Mouse (Mus musculus): ENCODE data around the gene Nav3.

The Nav3 gene

GRCm38 (mm10) chr10:109905649-109906412 lies 550.2 kb downstream of the Nav3 start:
- no peak for DNase-seq

DNA sequence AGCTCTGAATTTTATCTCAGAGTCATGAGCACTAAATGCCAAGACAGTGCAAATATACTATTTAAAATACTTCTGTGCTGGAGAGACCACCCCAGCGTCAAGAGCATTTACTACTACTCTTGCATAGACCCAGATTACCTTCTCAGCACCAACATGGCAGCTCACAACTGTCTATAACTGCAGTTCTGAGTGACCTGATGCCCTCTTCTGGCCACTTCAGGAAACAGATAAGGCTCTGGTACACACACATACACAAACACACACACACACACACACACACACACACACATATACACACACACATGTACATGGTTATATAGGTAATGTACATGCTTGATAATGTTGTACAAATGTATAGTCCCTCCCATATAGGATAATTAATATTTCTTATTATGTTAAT lies 551.2 kb downstream of the Nav3 start:
- DNase-seq: no peak

- no peak for DNase-seq
These were observed 552.1 kb downstream of the Nav3 start for GRCm38 (mm10) chr10:109903701-109904555.

DNA sequence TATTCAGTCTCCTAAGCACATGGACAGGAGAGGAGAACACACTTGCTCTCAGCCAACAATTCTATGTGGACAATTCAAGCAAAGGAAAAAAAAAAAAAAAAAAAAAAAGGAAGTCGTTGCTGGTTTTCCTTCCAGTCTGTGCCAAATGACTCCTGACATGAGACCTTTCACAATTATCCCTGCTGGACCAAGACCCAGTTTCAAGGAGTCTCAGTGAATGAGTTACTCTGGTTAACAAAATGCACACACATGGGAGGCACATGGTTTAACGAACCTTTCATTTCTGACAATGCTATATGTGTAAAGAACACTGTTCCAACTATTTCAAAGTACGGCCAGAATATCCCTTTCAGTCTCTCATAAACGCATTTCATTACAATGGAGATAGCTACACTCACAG lies 552.8 kb downstream of the Nav3 start:
- no peak for DNase-seq

- no peak for DNase-seq
These were observed 566.9 kb downstream of the Nav3 start for GRCm38 (mm10) chr10:109889171-109889475.

DNA sequence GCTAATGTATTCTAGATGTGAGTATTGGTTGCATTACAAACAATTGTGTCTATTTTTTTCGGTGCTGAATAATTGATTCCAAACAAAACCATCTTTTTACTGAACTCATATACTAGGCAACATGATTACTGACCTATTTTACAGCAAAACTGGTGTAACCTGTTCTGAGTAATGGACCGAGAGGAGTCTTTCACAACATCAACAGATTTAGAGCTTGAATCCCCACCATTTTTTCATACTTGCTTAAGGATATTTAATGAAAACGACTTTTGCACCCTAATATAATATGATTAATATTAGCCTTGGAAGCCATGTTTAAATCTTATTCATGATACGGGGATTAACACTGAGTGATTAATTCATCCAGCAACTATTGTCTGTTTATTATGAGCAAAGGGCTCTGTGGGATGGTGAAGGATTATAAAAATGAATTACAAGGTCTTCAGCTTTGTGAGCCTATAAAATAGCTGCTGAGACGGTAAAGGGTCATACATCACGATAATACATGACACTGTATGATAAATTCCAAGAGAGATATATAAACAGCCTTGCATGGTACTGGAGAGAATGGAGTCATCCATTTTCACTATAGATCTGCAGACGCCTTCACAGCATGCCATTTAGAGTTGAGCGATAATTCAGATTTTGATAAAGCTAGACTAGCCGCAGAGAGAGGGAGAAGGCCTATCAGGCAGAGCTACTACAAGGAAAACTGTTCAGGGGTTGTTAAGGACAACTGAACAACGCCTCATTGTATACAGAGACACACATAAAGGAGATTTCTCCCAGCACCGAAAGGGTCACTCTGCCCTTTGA lies 567.4 kb downstream of the Nav3 start:
- DNase-seq: no peak

DNA sequence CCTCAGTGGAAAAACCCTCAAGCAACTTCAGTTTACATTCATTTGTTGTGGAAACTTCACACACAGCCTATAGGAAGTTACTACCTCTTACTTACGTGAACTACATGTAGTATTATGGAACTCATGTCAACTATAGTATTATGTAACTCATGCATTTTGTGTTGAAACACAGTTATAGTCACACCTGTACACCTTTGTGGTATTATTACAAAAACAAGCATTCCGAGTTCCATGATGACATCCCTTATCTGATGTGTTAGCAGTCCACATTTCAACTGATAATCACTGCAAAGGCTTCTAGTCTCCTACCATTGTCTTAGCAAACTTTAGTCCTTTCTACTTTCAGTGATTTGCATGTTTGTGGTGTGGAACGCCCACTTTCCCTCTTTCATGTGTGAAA lies 568.8 kb downstream of the Nav3 start:
- no peak for DNase-seq

- DNase-seq: no peak
These were observed 579.9 kb downstream of the Nav3 start for GRCm38 (mm10) chr10:109876107-109876506.

DNA sequence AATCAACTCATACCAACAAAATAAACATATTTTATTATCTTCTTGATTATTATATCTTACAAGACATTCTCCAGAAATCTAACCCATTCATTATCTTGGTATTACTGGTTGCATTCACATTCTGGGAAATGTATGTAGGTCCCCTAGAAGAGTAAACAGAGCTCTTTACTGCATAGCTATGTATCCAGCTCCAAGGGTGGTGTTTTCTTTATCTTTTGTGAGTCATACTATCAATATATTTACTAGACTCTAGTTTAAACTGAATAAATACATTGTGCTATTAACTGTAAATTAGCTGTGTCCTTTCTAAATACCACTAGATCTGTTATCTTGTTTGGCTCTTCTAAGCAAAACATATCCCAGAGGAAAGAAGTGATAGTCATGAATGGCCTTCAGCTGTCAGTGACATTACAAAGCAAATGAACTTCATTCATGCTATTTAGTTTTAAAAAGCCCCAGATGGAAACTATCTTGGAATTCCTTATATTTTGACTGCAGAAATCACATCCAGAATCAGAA lies 580.6 kb downstream of the Nav3 start:
- DNase-seq: no peak

GRCm38 (mm10) chr10:109874652-109875311 lies 581.2 kb downstream of the Nav3 start:
- DNase-seq: no peak

- DNase-seq: no peak
These were observed 589.9 kb downstream of the Nav3 start for GRCm38 (mm10) chr10:109866063-109866462.

GRCm38 (mm10) chr10:109865391-109865790 lies 590.6 kb downstream of the Nav3 start:
- no peak for DNase-seq

- DNase-seq: no peak
These were observed 591.3 kb downstream of the Nav3 start for GRCm38 (mm10) chr10:109864708-109865107.

DNA sequence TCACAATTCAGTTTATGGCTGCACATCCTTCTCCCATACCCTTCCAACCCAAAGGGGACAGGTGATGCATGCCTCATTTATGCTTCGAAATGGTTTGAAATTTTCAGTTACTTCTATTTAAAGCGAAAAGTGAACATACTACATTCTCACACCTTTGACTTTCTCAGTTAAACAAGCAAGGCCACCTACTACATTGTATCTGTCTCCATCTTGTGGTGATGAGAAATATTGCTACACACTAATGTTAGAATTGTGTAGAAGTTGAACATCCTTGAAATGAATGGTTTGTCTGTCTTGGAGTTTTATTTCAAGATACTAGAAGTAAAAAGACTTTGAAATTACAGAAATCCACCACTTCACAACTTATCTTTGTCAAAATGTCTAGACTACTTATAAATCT lies 594.7 kb downstream of the Nav3 start:
- DNase-seq: no peak

GRCm38 (mm10) chr10:109858568-109858967 lies 597.4 kb downstream of the Nav3 start:
- no peak for DNase-seq

DNA sequence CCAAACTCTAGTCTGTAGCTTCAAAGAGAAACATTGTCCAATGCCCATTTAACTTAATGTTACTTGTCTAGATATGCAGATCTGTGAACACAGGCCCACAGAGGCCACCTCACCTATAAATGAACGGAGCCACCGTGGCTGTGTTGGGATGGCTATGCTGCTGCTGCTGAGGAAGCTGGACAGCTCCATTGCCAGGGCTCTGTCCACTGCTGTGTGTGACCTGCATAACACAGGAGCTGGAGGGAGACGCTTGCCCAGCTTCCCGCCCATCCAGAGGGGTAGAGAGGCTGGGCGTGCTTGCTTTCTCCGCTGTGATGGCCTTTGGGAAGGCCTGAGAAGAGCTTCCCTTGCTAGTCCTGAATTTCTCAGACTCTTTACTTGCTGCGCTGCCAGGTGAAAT lies 603.6 kb downstream of the Nav3 start:
- no peak for DNase-seq

DNA sequence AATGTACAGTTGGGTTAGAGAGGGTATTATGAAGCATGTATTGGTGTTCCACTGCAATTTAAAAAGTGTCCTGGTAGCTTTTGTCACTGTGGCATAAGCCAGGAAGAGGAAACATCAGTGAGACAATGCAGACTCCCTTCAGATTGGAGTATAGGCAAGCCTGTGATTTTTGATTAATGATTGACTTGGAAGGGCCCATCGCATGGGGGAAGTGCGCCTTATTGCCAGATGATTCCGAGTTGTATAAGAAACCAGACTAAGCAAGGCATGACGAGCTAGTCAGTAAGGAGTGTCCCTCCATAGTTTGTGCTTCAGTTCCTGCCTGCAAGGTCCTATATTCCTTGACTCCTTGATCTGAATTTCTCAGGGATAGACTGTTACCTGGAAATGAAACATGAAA lies 608.4 kb downstream of the Nav3 start:
- no peak for DNase-seq

DNA sequence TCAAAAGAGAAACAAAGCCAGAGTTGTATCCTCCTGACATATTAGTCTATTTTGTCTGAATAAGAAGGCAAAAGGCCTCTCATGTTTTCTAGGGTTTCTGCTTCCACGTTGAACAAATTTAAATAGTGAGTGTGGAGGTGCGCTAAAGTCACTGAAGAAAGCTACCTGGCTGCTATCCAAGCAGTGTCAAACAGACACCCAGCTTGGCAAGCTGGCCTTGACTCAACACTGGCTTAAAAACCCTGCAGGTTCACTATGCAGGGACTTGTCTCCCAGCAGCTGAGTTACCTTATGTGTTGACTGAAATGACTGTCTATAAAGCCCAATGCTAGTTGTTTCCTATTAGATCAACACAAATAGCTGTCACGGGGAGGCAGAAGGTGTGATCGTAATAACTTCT lies 612.3 kb downstream of the Nav3 start:
- no peak for DNase-seq

DNA sequence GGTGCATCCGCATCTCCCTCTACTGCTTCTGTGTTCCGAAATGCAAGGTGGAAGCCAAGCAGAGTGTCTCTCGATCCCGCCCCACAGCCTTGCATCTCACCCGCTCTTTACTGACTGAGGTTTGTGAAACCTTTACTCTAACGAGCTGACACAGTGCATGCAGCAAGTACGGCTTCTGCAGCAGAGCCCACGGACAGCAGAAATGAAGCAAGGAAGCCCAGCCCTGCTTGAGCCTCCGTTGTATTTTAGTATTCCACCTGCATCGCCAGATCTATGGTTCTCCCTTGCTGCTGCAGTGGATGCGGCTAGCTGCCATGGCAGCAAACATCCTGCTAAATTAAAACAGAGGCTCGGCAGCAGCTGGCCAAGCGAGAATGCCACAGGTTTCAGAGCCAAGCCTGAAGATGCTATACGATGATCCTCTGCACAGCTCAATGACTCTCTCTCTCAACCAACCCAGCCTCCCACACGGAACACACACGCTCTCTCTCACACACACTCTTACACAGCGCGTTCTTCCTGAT lies 623.2 kb downstream of the Nav3 start:
- DNase-seq: no peak

DNA sequence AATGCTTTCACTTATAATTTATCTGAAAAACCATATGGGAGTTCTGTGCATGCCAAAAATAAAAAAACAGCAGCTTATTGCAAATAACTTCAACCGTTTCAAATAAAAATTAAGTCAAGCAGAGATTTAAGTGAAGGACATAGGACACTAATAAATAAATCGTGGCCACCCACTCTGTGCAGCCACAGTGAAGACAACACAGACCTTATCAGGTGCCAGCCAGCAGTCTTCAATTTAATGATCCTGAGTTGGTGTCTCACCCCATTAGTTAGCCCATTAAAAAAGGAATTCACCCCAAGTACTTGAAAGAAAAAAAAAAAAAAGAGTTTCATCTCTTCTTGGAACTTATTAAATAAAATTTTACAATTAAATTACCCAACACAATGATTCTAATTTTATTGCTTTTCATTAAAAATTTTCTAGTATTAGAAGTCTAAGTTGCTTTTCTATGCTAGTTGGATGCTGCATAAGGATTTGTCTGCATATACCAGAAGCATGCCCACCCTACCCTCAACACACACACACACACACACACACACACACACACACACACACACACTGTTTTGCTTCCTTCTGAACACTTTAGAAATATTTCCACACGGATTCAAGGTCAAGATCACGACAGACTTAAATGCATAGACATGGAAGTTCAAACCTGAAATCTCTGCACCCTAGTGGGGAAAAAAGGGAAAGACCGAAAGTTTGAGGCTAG lies 649.1 kb downstream of the Nav3 start:
- no peak for DNase-seq

DNA sequence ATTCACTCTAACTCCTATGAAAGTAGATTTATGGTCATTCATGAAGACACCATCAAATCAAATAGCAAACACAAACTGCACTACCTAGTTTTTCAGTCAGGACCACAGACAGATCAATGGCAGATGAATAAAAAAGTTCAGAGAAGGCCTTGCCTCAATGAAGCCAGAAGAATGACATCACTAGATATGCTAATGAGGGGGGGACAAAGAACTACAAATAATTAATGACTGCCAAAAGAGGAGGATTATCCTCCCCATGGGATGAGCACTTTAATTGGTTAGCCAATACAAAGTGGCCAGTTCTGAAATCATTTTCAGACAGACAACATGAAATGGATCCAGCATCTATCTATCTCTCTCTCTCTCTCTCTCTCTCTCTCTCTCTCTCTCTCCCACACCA lies 652.6 kb downstream of the Nav3 start:
- no peak for DNase-seq

GRCm38 (mm10) chr10:109802236-109802635 lies 653.8 kb downstream of the Nav3 start:
- no peak for DNase-seq
